Mouse (Mus musculus) large intestine, adult 2 months (tissue): ENCODE measurements around the gene Dnttip1. TPM values are rescaled to one million over a fixed set of nuclear protein-coding genes. Genes with fewer than 3 reads are reported as not detected.
A peak's percentile ranks its signal among the peaks of the same experiment; 100 is the strongest.

Source experiments
- DNase-seq: peaks from one replicate; pipeline ENCODE4 v3.0.0-alpha.2; 2012; ENCODE audit warnings: low read depth, low spot score
- WGBS: fragments of 180-500 bp; shearing (Covaris S2); methylation state at CpG from one replicate; pipeline ENCODE4 v1.1.7; 2018; 5-methylcytosine and 5-hydroxymethylcytosine counted together
- polyA plus RNA-seq: library from polyadenylated mRNA; depleted of rRNA; stranded (reverse); fragments of >200 nt; gene quantifications from 2 replicates; pipeline ENCODE4 v1.2.3, GENCODE M21; 2012

Gene Dnttip1
- polyA plus RNA-seq, 1 experiment, result 17.3 TPM

DNA sequence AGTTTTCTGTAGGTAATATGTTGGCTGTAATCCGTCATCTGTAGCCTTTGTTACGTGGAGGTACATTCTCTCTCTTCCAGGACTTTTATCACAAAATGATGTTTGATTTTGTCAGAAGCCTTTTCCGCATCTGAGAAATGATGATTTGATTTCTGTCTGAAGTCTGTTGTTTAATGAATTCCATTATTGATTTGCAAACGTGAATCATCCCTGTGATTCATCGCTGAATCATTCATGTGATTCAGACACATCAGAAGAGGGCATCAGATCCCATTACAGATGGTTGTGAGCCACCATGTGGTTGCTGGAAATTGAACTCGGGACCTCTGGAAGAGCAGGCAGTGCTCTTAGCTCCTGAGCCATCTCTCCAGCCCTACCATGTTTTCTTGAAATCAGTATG, 3.2 kb downstream of the Dnttip1 start:
- 75% methylated on average over 6 of the region's 6 CpGs for WGBS
- no peak for DNase-seq

DNA sequence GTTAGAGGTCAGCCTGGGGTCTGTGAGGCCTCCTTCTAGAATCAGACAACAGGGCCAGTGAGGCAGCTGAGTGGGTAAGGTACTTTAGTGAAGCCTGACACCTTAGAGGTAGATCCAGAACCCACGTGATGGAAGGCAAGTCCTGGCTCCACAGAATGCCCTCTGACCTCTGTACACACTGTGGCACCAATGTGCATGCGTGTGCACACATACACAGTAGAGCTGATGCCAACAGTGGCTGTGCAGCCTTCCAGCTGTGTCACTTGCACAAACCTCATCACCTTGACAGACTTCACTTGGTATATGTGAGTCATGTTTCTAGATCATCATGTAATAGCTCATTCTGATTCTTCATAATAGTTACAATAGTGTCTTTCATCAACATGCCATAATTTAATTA, 6.7 kb downstream of the Dnttip1 start:
- 78% methylated on average over 2 of the region's 2 CpGs for WGBS
- no peak for DNase-seq

DNA sequence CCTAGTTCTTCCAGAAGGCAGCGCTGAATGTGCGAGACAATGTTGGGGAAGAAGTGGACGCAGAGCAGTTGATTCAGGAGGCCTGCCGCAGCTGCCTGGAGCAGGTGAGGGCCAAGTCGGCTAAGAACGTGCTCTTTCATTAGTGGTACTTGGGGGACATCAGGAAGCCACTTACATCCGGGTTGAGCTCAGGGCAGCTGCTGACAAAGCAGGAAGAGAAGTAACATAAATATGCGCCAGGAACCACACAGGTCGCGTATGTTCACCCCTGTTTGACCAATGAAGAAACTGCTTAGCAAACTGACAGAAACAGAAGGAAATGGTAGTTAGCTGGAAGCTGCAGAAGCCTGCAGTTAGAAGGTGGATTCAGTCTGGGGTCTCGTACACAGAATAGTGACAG, 8.3 kb downstream of the Dnttip1 start:
- WGBS, result 70% methylated on average over 11 of the region's 11 CpGs
- DNase-seq, result no peak

DNA sequence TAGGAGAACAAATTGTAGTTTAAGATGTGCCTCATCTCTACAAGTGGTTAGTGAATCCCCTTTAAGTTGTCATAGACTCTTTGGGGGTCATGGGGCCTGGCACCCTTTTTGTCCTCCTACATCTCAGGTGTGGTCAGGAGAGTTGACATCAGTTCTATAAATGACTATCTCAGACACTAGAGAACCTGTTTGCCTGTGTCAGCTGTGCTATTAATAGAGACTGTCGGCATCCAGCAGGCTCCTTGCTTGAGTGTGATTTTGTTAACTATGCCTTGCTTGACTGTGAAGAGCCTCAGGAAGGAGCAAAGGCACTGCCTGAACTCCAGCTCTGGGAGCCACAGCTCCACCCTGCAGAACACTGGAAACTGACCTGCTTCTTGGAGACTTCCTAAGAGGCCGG, 9.0 kb downstream of the Dnttip1 start:
- no peak for DNase-seq
- 80% methylated on average over 2 of the region's 2 CpGs for WGBS

DNA sequence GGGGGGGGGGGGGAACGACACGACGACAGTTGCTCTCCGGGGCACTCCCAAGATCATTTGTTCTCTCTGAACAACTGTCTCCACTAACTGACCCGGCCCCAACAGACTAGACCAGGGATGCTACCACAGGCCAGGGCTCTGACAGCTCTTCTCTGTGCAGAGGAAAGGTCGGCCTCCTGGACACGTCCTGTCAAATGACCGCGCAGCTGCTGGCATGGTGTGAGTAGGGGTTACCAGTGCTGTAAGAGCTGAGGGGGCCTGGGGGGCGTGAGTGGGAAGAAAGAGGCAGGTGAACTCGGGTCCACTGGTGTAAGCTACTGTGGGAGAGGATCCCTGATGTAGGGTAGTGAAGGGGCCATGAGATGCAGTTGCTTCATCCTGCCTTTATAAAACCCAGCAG, 12.1 kb downstream of the Dnttip1 start:
- 90% methylated on average over 11 of the region's 11 CpGs for WGBS
- no peak for DNase-seq

DNA sequence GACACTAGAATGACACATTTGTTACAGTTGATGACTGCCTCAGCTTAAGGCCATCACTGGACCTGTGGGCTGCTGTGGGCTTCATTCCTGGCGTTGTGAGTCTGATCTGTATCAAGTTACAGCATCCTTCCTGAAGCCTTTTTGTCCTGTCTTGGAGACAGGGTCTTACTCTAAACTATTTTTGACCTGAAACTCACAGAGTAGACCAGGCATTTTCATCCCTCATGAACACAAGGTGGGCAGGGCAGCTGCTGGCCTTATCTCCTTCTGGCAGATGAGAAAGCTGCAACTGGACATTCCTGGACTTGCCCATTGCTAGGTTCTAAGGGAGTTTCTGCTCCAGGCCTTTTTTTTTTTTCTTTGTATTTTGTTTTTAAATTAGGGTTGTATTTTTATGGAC, 12.9 kb downstream of the Dnttip1 start:
- 74% methylated on average over 1 of the region's 1 CpGs for WGBS
- no peak for DNase-seq

DNA sequence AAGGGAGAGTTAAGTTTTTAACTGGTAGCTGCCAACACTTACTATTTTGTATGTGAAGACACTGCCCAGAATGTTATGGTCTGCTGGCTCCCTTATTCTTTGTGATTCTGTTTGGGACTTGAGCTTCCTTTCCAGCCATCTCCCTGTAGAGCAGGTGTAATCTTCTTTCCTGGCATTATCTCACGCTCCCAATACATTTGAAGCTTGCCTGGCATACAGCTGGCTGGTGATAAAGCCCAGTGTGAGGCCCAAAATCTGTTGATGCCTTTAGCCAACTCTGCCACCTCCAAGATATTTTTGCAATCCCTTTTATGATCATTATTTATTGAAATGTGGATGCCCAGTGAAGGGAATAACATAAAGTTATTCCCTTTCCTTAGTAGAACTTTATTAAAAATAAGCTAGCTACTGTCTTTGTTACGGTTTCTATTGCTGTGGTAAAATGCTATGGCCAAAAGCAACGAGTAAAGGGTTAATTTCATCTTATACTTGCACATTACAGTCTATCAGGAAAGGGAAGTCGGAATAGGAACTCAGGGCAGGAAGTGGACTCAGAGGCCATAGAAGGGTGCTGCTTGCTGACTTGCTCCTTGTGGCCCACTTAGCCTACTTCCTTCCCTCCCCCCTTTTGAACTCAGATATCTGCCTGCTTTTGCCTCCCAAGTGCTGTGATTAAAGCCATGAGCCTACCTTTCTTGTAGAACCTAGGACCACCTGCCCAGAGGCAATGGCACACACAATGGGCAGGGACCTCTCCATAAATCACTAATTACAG, 14.5 kb downstream of the Dnttip1 start:
- DNase-seq, result no peak
- WGBS, result 87% methylated on average over 4 of the region's 4 CpGs

DNA sequence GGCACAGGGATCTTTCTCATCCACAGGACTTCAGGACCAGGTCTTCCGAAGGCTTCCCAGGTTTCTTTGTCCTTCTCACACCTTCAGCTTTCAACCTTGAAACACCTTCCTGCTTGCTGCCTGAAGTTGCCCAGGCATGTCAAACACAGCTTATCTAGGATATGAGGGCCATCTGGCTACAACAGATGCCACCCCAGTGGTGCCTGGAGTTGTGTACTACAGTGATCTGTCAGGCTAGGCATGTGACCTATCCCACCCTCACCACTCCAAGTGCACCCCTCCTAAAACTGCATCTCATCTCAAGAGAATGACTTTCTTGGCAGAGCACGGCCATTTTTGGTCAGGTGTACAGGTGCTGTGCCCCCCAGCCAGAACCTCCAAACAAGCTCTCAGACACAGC, 15.7 kb downstream of the Dnttip1 start:
- no peak for DNase-seq
- 100% methylated on average over 2 of the region's 2 CpGs for WGBS

DNA sequence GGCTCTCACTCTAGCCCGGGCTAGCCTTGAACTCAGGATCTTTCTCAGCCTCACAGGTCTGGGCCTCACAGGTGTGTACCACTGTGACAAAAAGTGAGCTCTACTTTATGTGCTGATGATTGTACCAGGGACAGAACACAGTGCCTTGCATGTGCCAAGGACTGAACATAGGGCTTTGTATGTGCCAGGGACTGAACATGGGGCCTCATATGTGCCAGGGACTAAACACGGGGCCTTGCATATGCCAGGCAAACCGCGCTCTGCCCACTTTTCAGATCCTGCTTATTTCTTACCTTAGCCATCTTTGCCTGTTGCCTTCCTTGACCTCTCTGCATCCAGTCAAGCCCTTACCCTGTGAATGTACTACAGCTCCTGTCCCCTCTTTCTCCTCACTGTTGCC, 16.2 kb downstream of the Dnttip1 start:
- no peak for DNase-seq
- WGBS, result 95% methylated on average over 4 of the region's 4 CpGs

DNA sequence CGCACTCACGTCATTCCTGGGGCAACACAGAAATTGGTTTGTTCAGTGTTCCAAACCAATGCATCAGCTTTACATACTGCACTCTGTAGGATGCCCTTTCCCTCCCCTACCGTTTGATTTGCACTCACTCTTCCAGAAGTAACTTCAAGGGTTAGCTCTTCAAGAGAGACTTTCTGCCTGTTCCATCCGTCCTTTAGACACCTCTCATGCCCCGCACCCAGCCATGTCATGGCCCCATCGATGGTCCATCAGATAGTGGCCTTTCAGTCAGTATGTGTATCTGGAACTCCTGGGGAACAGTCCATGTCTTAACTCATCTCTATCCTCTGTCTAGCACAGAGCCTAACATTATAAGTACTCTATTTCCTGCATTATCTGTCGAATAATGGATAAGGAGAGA, 16.8 kb downstream of the Dnttip1 start:
- no peak for DNase-seq
- WGBS, result 84% methylated on average over 7 of the region's 7 CpGs

DNA sequence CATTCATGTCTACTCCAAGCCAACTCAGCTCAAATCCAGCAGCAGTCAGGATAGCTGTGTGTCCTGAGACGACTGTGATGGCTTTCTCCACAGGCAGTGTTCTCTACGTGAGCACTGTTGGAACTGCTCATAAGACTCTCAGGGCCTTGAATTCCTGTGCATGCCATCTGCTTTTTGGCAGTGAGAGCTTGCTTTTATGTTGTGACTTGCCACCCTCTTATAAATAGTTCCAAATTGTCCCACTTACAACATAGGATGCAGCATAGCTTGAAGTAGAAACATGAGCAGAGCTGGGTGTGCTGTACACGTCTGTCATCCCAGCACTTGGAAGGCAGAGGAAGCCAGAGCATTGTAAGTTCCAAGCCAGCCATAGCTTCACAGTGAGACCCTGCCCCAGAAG, 20.1 kb downstream of the Dnttip1 start:
- 85% methylated on average over 3 of the region's 3 CpGs for WGBS

DNA sequence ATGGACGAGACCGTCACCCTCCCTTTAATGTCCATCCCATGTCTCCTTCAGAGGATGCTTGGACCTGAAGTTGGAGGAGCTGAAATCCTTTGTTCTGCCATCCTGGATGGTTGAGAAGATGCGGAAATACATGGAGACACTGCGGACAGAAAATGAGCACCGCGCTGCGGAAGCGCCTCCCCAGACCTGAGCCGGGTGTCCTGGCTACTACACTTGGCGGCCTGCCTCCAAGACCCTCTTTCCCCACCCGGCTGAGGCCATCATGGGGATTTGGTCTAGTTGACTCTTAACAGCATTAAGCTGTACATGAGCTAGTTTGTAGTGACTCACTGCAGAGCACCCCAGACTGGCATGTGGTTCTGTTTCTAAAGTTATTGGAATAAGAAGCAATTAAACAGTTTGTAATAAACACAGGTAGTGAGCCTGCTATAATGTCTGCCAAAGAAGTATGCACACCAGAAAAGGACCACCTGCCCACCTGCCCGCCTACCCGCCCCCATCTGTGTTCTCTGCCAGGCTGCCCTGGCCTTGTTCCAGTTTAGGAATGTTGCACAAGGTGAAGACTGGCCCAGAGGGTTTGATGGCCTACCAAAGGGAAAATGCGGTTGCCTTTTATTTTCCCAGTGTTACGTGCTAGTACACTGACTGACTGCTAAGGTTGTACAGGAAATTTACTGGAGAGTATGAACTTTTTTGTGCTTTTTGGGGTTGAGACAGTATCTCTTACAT, 22.2 kb downstream of the Dnttip1 start:
- WGBS, result 88% methylated on average over 15 of the region's 15 CpGs
- DNase-seq, result no peak

More for the DNA sequence above, 20.1 kb downstream of the Dnttip1 start:
- DNase-seq, result no peak

DNA sequence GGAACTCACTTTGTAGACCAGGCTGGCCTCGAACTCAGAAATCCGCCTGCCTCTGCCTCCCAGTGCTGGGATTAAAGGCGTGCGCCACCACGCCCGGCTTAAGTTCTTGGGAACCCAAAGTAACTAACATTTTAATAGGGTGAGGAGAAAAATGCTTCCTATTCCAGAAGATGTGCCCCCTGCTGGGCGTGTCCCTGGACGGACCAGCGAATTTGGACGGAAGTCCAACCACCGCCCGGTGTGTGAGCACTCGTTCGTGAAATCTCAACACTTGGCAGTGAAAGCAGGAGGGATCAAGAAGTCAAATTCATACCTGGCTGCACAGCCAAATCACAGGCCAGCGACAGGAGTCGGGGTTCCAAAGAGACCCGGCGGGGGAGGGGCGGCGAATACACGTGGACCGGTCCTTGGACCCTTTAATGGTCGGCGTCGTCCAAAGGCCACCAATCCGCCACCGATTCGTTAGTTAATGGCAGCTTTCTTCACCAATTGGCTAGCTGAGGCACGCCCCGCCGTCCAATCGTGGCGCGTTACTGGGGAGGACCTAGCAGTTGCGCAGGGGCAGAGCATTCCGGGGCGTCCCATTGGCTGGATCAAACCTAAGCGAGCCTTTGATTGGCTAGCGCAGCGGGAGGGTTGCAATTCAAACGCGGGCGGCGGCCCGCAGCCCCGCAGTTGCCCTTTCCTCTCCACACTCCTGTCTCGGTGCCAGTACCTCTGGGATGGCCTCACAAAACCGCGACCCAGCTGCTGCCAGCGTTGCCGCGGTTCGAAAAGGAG, 23.7 kb downstream of the Dnttip1 start, which contains the start of gene Ube2c:
Ube2c (plus strand) TSS at position 641 of the 780 bp plus-strand sequence.
- 1% methylated on average over 53 of the region's 53 CpGs for WGBS
- DNase-seq, result peak; percentile 96

DNA sequence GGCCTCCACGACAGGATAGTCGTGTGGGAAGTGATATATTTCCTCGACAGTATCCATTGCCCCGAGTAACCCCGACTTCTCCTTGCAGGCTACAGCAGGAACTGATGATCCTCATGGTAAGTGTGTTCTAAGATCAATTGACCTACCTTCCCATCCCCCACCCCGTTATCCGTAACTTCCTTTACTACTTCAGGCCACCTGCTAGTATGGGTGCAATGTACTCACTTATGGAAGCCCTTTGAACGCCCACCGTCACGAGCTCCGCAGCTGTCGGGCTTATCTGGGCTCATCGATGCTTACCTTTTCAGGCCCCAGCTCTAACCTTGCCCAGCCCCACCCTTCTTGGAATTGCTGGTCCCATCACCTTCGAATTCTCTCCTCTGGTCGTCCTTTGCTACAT, 24.5 kb downstream of the Dnttip1 start:
- DNase-seq, result no peak

DNA sequence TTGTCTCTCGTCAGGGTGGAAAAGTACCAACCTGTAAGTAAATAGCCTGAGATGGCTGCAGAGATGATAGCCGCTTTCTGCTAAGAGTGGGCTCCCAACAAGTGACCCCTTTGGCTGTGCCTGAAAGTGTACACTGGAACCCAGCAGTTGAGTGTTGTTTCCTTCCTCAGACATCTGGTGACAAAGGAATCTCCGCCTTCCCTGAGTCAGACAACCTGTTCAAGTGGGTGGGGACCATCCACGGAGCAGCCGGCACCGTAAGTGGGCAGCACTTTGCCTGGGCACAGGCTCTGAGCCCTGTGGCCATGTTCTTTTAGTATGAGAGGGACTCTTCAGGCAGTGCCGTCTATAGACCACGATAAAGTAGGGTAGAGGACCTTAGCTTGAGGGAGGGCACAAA, 25.3 kb downstream of the Dnttip1 start:
- 35% methylated on average over 8 of the region's 8 CpGs for WGBS
- DNase-seq, result no peak

More for the DNA sequence above, 24.5 kb downstream of the Dnttip1 start:
- WGBS, result under 1% methylated on average over 15 of the region's 15 CpGs

DNA sequence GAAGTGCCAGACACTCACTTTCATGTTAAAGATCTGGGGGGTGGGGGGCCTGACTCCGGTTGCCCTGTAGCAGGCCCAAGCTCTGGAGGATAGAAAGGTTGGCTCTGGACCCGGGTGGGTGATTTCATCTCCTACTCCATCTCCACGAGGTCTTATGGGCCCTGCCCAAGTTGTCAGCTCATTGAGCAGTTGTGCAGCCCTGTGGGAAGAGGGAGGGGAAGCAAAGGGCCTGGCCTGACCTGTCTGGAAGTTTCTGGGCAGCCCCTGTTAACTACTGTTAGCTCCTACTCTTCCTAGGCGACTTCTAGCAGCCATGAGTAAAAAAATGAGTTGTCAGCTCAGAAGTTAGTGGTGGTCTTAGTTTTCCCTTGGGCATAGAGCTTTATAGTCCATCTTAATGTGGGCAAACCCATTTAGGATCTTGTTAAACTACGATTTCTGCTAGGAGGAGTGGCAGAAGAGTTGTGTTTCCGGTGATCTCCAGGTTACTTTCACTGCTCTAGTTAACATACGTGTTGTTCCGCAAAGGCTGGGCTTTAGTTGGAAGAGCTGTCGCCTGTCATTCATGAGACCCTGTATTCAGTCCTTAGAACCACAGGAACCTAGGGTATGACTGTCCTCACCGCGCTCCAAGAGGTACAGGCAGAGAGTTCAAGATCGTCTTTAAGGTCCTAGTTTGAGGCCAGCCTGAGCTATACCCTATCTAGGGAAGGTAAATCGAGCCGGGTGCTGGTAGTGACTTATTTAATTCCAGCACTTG, 27.6 kb downstream of the Dnttip1 start:
- 71% methylated on average over 14 of the region's 14 CpGs for WGBS
- DNase-seq, result no peak

DNA sequence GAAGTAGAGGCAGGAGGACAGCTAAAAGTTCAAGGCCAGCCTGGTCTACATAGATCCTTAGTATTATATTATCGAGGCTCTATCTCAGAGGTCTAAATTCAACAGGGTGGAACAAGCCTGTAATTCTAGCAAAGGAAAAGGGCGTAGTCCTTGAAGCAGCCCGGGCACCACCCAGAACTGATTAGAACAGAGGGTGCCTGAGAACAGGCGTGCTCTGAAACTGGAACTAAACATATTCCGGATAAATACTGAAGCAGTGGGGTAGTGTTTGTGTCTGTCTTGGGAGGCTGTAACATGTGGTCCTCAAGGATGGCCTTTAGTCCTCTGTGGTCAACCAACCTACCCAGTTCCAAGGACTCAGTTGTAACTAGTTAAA, 28.2 kb downstream of the Dnttip1 start:
- DNase-seq, result no peak
- 33% methylated on average over 5 of the region's 5 CpGs for WGBS

DNA sequence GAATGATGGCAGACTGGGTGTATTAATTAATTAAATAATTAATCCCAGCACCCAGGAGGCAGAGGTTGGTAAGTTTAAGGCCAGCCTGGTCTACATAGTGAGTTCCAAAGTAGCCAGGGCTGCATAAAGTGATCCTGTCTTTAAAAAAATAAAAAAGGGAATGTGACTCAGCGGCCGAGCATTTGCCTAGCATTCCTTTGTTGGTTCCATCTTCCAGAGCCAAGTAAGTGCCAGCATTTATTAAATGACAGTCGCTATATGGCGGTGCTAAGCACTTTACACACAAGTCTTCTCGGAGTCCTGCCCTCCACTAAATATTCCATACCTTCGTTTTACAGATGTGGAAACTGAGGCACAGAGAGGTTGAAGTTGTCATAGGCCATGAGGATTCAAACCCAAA, 30.3 kb downstream of the Dnttip1 start:
- WGBS, result 79% methylated on average over 6 of the region's 6 CpGs
- no peak for DNase-seq

DNA sequence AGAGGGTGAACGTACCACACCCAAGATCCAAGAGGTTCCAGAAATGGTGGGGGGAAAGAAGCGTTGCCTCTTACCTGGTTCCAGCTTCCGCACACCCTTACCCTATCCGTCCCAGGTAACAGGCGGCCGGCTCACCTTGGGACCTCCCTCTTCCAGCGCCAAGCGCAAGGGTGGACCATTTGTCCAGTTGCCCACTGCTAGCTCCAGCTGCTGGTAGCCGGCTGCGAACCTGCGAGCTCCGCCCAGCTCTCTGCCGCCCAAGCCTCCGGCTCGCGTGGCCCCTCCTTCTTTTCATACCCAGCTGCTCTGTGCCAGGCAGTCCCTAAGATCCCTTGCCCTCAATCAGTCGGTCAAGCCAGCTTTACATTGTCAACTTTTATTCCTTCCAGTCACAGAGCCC, 31.0 kb downstream of the Dnttip1 start:
- 58% methylated on average over 17 of the region's 17 CpGs for WGBS
- no peak for DNase-seq
